Mouse (Mus musculus): ENCODE measurements around the gene Terb1.
A peak's percentile ranks its signal among the peaks of the same experiment; 100 is the strongest.

The Terb1 gene

DNA sequence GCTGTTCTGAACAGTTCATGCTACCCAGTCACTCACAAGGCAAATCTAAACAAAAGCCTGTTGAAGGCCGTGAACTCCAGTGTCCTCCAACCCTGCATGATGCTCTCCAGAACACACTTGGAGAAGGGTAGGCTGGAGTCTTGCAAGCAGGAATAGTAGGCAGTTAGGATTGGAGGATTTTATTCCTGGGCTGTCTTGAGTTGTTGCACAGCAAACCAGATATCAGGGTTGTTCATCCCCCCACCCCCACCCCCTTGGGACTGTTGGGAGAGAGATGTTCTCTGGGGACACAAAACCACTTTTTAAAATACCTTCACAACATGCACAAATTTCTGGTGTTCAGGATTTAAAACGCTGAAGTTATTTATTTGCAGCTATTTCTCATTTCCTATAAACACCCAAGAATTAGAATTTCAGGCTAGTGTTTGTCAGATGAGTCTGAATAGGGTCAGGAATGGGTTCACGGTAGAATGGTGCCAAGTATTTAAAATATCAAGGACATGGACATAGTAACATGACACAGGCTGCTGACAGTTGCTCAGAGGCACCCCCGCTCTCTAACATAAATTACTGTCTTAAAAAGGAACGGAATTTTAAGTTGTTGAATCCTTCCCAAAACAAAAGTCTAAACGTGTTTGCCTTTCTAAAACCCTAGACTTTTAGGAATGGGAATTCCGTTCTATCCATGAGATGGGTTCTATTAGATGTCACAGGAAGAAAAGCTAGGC is 96.7 kb downstream of the Terb1 start:
- DNase-seq (ENCODE audit: low spot score in 2 of 2): no peak

DNA sequence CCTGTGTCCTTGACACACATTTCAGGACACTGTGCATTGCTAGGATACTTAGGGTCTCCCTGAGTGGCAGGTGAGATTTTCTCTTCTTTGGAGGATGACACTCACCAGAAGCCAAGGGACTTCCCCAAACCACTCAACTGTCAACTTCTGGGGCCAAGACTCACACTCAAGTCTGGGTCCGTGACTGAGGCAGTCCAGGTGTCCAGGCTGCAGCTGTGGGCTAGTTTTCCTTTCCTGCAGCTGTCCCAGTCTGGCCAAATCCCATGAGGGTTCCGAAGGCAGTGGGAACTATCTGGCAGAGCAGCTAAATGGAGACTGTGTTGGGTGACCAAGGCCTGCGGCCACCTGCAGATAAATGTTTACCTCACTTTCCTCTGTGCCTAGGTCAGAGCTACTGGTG is 97.7 kb downstream of the Terb1 start:
- DNase-seq (ENCODE audit: low spot score in 2 of 2): no peak

DNA sequence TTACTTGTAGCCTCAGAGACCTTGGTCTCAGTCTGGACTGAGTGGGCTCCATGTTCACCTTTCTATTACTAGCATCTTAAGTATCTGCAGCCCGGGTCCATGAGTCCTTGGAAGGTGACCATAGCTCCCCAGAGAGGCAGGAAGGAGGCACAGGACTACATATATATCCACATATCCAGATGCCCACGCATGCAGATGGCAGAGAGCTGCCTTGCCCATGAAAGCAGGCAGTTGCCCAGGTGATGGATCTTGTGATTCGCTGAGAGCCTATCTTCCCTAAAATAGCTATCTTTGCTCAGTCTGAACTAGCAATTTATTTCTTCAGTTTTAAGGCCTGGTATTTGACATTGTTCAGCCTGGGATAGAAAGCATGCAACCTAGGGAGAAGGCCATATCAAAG is 98.2 kb downstream of the Terb1 start:
- DNase-seq (ENCODE audit: low spot score in 2 of 2): peak; percentile 80 to 90

DNA sequence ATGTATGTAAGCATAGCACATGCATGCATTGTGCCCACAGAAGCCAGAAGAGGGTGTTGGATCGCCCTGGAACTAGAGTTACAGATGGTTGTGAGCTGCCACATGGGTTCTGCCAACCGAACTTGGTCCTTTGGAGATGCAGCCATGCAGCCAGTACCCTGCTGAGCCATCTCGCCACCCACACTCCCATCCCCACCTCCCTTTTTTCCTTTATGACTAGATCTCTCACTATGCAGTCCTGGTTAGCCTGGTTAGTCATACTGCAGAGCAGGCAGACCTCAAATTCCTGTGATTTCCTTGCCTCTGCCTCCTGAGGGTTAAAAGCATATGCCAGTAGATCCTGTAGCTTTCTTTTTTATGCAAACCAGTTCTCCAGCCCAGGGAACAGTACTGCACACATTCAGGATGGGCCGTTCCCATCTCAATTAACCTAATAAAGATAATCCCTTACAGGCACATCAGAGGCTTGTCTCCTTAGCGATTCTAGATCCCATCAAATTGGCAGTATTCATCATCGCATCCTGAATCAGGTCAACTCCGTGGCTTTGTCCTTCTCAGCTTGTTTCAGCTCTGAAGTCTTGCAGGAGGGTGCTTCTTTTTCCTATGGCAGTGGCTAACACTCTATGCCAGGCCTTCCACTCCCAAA is 99.0 kb downstream of the Terb1 start:
- DNase-seq (ENCODE audit: low spot score in 2 of 2): no peak

DNA sequence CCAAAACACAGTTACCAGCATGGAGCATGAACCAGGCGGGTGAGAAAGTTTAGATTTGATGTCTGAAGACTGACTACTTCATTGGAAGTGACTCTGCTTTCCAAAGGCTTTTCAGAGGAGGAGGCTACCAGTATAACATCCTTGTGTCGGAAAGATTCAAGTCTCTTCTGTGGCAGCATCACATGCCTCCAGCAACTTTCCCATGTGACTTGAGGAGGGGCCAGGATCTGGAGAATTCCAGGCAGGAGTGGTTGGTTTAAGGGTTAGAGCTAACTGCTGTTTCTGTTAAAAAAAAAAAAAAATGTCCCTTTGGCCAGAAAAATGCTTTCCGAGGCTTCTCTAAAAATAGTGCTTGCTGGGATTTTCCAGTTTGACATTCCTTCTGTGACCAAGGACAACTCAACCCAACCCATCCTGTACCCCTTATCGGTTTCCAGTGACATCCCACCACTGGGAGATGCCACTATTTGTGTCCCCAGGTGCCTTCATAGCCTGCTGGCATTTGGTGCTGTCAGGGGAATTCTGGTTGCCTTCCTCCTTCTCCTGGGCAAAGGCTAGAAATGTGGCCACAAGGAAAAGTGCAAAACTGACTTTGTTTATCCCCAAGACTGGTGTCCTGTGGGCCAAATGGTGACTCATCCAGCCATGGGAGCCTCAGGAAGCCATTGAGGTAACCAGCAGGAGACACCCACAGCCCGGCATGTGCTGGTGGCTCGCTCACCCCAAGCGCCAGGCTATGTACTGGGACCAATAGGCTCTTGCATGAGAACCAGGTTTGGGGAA is 101.2 kb downstream of the Terb1 start:
- no peak for DNase-seq (ENCODE audit: low spot score in 2 of 2)

DNA sequence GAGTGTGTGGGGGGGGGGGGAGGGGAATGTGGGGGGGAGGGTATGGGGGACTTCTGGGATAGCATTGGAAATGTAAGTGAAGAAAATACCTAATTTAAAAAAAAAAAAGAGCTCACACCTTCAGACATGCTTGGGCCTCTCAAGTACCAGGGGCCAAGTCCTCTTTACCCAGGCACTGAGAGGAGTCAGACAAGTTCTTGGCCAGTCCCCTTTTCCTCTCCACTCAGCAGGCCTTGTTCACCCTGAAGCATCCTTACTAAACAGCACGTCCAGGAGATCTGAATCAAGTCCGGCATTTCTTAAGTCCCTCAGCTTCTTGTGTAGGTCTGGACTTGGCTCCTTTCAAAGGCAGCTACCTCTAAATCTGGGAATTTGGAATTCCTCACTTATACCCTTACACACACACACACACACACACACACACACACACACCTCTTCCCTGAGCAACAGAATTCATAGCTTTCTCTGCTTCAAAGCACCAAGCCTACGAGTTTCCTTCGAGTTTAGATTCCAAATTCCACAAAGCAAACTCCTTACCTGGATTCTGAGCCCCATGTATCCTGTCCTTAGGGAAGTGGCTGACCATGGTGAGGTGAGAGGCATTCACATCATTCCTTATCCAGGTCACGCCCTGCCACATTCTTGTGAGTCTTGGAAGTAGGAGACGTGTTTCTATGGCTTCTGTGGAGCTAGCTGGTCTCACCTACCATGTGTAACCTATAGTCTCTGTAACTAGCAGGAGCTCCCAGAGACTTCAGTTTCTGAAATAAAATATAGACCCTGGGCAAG is 103.2 kb downstream of the Terb1 start:
- DNase-seq (ENCODE audit: low spot score in 2 of 2): no peak

DNA sequence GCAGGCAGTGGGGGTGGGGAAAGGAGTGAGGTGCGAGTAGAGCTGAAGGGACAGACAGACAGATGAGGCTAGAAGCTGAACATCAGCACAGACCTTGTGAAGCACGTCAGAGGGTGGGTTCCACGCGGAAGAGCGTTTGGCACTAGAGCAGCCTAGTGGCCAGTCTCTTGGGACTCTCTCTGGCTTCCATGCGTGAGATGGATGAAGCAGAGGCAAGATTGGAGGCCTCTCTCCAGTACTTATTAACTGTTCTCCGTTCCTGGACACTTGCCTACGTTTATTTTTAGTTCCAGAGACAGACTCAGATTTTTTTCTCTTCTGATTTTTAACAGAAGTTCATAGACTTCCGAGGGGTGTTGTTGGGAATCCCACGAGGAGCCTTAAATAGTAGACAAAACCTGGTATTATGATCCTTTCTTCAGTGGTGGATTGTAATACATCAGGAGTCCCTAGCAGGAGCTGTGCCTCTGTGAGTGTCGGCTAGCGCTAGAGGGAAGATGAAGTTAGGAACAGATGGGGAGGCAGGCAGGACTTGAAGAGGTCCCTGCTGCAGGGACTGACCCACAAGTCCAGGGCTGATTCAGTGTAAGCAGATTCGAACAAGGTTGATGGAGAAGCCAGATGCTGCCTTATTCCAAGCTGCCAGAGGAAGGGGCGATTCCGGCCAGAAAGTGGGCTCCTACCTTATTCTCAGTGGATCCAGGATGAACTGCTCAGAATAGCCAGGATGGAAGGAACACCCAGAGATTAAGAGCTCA is 104.1 kb downstream of the Terb1 start:
- no peak for DNase-seq (ENCODE audit: low spot score in 2 of 2)

DNA sequence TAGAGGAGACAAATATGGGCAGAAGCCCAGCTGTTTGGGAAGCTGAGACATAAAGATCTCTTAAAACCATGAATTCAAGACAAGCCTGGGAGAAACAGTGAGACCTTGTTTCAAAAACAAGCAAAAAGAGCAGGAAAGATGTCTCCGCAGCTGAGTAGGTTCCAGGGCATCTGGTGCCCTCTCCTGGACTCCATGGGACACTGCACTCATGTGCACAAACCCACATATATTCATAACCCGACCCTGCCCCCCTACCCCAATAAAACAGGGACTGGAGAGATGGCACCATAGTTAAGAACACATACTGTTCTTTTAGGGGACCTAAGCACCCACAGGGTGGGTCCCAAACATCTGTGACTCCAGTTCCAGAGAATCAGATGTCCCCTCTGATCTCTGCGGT is 106.1 kb downstream of the Terb1 start:
- no peak for DNase-seq (ENCODE audit: low spot score in 2 of 2)

Data from right cerebral cortex, postnatal 10 days (tissue).